Mouse (Mus musculus): ENCODE results near the gene Sgcd.
"Not testable (repeated sequence)": the region's sequence is repeated elsewhere in the genome, so short reads cannot be mapped to it uniquely, and the experiment has no call there.

Sgcd gene

DNA sequence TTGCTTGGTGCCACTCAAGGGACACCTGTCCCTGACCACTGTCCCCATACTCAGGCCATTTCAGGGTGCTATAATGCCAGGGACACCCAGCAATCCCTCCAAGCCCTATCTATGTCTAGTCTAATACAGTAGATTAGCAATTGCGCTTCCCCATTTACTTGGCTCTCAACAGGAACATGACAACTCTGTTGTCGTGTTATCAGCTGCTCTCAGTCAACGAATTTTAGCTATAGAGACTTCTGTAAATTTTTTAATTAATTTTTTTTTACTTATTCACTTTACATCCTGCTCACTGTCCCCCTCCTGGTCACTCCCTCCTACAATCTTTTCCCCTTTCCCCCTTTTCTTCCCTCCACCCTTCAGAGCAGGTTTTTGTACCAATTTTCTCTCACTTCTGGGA, 542.4 kb downstream of the Sgcd start:
- no peak for DNase-seq

DNA sequence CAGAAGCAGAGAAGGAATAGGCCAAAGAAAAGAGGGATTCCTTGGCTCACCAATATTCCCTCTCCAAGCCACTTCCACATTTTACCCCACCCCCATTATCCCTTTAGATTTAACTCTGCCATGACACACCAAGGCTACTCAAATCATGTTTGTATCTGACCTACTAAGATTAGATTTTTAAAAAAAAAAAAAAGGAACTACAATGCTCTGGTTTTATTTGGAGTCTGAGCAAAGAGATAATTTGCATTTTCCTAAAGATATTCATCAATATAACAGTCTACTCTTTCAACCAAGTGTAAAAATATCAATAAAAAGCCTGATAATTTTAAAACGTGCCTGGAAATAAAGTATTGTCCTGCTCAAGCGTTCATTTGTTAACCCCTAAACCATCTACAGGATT, 543.1 kb downstream of the Sgcd start:
- DNase-seq = no peak

DNA sequence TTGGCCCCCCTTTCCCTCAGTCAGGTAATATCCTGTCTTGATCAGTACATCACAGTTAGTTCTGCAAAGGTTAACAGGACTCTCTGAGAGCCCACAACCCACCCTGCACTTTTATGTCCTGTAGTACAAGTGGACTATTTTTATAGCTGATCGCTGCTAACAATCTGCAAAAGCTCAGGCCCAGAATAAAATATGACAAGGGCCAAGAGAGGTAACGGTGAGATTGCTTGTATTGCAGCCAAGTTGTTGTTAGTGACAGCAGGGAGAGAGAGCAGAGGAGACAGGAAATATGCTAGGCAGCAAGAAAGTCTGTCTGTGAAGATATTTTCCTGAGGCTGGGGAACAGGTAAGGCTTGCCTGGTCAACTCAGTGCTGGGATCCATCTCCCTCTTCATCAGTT, 546.5 kb downstream of the Sgcd start:
- DNase-seq = no peak

DNA sequence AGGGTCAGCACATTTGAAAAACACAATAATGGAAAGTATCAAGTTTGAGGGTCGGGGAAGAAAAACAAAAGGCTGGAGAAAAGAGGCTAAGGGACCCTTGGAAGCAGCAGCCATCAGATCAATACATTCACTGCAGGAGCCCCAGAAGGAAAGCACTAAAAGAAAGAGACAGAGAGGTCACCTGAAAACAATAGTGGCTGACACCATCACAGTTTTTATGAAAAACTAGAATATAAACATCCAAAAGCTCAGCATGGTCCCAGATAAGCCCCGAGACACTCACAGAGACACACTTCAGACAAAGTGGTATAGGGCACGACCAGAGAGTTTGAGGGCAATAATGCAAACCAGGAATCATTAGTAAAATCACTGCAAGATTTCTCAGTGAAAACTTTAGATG, 589.2 kb downstream of the Sgcd start:
- DNase-seq = no peak

DNA sequence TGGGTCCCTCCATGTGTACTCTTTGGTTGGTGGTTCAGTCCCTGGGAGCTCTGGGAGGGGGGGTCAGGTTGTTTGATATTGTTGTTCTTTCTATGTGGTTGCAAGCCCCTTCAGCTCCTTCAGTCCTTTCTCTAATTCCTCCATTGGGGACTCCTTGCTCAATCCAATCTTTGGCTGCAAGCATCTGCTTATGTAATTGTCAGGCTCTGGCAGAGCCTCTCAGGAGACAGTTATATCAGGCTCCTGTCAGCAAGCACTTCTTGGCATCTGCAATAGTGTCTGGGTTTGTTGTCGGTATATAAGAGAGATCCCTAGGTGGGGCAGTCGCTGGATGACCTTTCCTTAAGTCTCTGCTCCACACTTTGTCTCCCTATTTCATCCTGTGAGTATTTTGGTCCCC, 598.0 kb downstream of the Sgcd start:
- DNase-seq = not testable (repeated sequence)

DNA sequence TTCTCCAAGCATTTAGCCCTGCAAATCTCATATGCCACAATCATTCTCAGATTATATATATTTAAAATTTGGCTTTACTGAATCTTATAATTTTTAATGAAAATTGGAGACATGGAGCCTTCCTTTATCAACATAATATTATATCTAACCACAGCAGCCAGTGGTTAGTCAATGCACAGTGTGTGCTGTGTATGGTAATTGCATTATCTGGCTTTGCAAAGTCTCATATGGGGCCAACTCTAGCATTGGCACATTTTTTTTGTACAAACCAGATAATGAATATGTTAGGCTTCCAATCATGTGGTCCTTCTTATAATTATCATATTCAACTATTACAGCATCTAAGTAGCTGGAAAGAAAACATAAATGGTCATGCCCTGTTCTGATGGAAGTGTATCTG, 599.4 kb downstream of the Sgcd start:
- no peak for DNase-seq

DNA sequence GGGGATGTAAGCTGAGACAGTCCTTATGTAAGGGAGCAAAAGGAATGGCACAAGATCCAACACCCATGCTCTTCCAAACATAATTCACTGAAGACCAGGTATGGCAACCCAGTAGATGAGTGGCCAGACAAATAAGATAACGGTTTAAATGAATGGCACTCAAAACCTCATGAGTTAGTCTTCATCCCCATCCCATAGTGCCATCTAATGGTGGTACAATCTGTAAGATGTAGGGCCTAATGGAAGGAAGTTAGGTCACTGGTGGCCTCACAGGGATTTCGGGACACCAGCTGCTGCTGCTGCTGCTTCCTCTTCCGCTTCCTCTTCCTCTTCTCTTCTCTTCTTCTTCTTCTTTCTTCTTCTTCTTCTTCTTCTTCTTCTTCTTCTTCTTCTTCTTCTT, 601.0 kb downstream of the Sgcd start:
- no peak for DNase-seq

DNA sequence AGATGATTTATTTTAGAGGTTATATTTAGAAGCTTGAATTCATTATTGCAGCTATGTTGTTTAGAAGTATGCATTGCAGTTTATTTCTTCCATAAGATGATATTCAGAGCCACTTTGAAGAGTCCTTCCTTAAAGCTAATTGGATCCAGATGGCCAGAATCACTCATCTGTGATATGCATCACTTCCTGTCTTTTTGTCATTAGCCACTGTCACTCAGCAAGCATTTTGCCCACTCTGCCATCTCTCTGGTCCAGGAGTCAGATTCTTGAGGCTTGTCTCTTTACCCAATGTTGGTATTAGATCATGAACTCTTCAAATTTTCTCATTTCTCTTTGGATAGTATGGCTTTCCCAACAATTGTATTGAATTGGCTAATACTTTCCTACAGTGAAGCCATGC, 602.6 kb downstream of the Sgcd start:
- no peak for DNase-seq

DNA sequence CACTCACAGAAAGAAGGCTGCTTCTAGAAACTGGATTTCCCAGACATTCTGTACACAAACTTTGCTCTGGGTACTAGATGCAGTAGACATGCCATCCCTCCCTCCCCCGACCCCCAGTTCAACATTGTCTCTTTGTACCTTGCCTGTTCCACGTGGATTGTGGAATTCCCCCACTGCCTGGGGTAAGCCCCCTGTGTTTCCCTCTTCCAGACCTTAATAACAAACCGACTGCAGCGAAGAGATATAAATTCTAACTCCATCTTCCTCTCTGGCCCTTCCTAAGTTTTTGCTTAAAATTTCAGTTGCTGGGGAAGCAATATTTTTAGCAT, 609.2 kb downstream of the Sgcd start:
- DNase-seq = no peak

DNA sequence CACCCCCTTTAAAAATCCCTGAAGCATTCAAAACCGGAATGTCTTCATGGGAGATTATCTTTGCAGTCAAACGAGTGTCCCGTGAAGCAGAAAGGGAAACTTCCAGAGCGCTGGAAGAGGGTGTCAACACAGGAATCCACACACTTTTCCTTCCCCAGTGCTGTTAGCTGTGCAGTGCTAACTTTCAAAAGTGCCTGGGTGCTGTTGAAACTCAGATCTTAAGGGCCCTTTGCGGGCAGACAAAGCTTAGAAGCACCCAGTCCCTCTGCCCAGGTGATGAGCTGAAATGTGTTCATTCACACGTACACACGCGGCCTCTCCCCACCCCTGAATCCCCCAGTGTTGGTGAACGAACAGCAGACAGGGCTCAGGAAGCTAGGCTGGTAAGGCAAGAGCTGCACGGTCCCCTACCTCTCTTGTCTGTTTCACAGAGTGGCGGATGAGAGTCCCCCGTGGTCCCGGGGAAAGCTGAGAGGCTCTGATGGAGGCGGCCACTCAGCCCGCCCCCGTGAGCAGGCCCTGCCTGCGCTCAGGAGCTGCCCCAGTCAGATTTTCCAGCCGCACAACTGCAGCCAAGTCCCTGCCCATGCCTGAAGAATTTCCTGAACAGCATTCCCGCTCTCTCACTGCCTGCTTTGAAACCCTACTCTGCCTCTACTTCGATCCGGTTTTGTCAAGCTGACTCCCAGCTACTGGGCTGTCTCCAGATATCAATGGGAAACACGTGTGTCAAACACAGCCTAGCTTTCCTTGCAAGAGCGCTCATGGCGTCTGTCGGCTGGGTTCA, 609.7 kb downstream of the Sgcd start:
- peak; percentile 24 for DNase-seq

DNA sequence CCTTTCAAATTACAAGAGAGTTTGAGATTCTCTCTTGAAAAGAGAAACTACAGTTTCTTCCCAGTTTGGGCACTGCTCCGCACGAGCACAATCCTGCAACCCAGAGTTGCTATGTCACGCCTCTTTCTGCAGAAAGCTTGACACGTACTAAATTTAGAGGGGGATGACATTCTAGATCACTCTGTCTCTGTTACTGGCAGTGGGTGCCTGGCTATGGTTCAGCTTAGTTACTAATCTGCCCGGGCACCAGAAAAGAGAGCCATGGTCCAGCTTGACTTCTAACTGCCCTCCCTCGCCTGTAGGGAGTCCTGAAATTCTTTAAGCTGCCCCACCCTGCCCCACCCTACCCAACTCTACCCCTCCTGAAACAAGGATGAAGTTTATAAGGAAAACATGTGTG, 611.3 kb downstream of the Sgcd start:
- no peak for DNase-seq

DNA sequence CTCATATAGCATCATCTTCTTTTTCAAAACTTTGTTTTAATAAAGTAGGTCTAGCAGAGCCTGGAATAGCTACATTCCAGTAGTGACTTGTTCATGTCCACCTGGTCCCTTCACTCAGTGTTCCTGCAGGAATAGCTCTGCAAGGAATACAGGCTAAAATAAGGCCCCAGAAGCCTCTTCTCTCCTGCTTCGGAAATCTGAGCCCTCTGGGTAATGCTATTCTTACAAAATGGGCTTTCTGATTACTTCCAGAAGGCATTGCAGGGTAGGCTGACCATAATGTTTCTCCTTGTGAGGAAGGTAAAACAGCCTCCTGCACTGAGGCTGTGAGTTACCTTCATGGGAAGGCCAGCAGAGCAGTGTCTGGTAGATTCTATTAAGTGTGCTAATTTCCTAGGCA, 611.9 kb downstream of the Sgcd start:
- no peak for DNase-seq

DNA sequence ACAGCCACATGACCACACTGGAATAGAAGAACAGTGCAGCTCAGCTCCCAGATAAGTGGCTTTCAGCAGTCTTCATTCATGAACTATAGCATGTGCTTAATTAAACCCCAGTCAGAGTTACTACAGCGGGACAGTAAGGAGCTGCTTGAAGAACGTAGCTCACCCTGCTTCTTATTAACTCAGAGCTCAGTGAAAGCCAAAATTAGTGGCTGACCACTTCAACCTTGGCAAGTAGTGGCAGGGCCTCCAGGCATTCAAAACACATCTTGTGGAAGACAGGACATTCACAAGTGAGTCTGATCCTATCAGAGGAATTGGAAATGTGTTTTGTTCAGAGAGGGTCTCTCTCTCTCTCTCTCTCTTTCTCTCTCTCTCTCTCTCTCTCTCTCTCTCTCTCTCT, 617.2 kb downstream of the Sgcd start:
- DNase-seq = no peak

DNA sequence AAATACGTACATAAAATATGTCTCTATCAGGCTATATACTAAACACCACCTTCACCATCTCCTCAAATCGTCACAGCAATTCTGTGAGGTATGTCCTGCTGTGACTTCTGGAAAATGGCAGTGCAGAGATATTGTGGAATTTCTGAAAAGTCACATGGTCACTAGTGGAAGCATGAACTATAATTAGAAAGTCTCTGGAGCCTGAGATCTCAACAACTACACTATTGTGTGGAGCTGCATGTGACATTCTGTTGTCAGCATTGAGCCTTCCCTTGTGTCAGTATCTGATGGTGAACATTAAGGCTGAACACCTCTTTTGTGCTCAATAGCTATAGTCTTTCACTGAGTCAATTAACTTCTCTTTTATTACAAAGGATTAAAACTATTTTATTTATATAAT, 637.2 kb downstream of the Sgcd start:
- DNase-seq = no peak

DNA sequence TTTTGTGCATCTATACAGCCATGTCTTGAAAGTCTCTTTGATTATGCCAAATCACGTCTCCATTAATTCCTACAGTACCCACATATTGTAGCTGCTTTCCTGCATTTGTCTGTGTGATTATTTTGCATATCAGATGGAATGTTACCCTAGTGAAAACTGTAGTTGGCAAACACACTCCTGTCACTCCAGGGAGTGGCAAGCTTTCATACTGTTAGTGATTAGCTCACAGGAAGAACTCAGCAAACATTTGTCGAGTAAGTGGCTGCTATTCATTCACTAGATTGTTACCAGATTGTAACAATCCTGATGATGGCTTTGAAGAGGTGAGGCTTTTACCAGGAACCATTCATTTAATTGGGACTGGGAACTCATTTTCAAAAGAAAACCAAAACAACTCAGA, 645.3 kb downstream of the Sgcd start:
- DNase-seq = no peak

DNA sequence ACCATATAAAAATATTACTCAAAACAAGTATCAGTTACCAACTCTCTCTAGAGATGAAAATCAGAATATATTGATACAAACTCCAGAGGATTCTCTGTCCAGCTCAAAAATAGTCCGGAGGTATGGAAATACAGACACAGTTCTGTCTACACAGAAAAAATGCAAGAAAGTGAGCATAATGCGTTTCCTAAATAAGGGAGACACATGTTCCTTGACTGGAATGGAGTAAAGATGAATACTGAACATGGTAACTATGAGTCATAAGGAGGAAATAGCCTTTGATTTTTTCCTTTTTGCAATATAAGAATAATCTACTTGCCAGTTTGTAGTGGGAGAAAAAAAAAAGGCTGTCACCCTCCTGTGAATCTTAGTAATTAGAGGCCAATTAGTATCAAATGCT, 655.1 kb downstream of the Sgcd start:
- no peak for DNase-seq

DNA sequence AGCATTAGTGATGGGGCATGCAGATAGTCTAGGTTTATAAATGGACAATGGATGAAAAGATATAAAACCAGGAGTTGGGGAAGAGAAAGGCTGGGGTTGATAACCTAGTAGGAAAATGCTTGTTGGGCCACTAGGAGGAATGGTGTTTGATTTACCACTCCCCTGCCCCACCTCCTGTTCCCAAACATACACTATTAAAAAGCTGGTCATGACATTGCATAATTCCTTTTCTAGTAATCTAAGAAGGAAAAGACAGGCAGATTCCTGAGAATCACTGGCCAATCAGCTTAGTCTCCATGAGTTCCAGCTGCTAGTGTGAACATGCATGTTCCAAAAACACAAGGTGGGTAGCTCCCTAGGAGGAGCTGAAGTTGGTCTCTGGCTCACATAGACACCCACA, 683.2 kb downstream of the Sgcd start:
- DNase-seq = no peak

DNA sequence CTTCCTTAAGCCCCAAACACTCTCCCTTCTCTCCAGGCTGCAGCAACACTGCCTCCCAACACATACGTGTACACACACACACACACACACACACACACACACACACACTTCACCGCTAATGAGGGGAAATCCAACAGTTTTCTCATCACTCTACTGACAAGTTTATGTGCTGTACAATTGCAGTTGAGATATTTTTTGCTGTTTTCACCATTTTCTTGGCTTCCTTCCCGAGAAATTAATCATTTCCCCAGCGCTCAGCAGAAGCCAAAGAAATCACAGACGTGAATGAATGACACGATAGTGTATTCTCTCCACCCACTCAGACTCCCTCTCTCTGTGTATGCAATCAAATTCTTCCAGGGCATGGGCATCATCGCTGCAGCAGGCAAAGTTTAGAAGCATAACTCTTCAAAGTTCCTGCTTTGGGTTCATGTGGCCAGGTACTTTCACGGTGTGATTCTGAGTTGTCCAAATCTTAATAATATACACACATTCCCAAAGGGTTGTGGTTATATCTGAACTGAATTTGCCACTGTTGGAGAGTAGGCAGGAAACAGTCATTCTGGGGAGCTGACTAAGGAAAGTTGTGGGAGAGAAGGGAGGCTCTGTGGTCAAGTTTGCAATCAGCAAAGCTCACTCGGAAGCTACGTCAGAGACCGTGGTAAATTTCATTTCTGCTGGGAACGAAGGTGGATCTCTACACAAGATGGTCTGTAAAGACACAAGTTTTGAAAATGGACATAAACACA, 683.9 kb downstream of the Sgcd start:
- DNase-seq = peak; percentile 45

DNA sequence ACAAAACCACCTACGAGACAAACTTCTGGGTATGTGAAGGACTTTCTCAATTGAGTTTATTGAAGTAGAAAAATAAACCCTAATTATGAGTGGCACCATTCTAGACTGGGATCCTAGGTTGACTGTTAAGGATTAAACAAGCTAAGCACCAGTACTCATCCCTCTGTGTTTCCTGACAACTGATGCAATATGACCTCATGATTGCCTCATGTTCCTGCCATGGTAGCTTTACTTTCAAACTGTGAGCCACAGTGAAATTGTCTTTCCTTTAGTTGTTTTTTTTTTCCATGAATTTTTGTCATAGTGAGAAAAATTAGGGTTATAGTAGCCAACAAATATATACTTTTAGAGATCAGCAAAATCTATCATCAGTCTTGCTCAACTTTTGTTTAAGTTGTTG, 689.0 kb downstream of the Sgcd start:
- DNase-seq = no peak

DNA sequence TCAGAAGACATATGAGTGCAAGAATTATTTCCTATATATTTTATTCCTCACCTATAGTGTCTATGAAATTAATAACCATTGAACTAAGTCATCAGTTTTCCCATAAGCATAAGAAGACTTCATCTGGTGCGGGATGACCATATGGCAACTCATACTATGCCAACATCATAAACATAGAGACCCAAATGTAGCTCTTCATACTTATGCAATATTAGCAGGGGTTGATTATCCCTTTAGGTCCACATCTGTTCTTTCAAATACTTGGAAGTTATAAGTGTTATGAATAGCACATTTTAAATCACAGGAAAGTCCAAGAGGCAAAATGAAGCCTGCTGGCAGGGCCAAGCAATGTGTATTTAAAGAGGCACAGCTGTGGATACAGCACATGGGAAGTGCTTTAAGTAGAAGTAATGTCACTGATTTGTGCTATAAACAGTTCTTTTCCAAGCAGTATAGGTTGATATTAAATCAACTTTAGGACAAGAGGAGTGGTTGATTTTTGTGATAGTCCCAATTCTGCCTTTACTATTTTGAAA, 690.9 kb downstream of the Sgcd start:
- no peak for DNase-seq

DNA sequence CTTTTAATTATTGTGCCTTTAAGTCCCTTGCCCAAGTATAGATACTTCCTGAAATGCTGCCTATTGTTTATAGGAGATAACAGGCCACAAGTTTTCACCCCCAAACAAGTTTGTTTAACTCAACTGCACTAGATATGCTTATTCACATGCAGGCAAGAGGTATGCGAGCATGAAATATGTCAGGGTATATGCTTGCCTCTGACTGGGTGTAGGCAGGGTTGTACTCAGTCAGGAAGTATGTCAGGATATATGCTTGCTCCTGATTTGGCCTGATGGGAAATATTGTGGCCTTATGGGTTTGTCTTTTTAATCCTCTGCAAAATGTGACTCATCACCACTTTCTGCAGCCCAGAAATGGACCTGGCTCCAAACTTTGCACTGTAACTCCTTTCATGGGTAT, 694.0 kb downstream of the Sgcd start:
- no peak for DNase-seq

DNA sequence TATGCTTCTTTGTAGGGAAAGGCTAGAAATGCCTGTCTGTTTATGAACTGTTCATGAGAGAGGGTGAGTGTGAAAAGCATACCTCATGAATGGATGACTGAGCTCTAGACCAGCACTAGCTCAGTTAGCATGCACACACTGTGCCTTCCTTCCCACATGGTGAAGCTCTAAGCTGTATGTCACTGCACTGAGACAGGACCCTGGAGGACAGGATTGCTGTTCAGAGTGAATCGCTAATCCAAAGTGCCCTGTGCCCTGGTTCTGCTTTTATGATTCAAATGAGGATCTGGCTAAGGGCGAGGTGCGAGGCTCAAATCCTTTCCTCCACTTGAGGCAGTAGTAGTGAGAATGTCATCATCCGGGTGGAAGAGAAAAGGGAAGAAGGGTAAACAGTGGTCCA, 712.2 kb downstream of the Sgcd start:
- no peak for DNase-seq

DNA sequence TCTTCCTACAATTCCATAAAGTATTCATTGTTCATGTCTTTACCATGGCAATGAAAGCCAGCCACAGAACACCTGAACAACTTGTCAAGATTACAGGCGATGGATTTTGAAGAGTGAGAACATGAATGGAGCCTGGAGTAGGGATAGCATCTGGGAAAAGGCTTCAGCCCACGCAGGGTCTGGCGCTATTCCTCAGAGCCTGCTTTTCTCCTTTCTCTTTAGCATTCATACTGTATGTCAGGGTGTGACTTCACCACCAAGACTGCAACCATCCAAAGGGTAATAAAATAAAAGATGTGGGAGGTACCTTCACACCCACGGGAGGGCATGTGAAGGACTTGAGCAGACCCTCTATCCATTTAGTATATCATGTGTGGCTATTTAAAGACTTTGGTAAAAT, 720.2 kb downstream of the Sgcd start:
- no peak for DNase-seq

DNA sequence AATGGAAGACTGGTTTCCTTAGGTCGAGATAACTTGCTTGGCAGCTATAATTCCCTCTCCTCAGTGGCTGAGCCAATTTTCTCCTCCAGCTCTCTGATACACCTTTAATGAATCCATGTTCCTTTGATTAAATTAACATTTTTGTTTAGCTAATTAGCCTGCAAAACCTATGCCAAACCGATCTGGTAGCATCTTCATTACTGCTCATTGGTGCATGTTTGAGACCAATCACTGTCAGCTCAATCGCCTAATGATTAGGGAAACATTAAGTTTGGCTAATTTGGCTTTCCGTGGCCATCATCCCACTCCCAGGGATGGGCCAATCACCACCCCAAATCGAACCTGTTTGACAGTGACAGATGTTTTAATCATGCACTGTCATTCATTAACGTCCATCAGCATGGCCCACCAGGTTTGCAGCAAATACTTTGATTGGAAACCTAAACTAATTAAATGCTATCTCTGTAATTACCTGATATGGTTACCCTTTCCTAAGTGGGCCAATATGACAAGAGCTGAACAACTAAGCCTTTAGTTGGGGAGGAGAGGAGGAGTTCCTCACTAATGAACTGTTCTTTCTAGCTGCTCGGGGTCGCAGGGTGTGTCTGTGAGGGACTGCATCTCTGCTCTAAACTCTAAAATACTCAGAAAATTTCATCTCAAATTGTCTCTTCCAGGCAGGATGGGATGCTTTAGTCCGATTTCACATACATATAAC, 724.3 kb downstream of the Sgcd start:
- no peak for DNase-seq

Data from right cerebral cortex, postnatal 4 days (tissue).